Mouse (Mus musculus) midbrain, embryonic 12.5 days (tissue): Measurements from ENCODE around the gene Alg2. TPM values are rescaled to one million over a fixed set of nuclear protein-coding genes. Genes with fewer than 3 reads are reported as not detected.

Source experiments
- ATAC-seq: fragments of 200-750 bp; cut with Nextera tagmentation; 2 replicates; pipeline ENCODE4 v1.8.0; 2017; ENCODE audit warnings: low read depth, moderate TSS enrichment, moderate library complexity; ENCODE audit not compliant: low FRiP score
- H3K27ac ChIP-seq: fragments of 300-500 bp; sonication (generic); replicated peaks from 2 replicates; pipeline ENCODE4 v1.5.1; 2016; ENCODE audit warnings: mild to moderate bottlenecking
- H3K27me3 ChIP-seq: fragments of 300-500 bp; sonication (generic); 2 replicates; pipeline ENCODE4 v1.6.1; 2016; ENCODE audit warnings: mild to moderate bottlenecking
- H3K36me3 ChIP-seq: fragments of 300-500 bp; sonication (generic); 2 replicates; pipeline ENCODE4 v1.6.1; 2016
- H3K4me1 ChIP-seq: fragments of 300-500 bp; sonication (generic); 2 replicates; pipeline ENCODE4 v1.6.1; 2016
- H3K4me2 ChIP-seq: fragments of 300-500 bp; sonication (generic); replicated peaks from 2 replicates; pipeline ENCODE4 v1.6.1; 2016; ENCODE audit warnings: mild to moderate bottlenecking, moderate library complexity
- H3K4me3 ChIP-seq: fragments of 300-500 bp; sonication (generic); 2 replicates; pipeline ENCODE4 v1.5.1; 2016; ENCODE audit warnings: mild to moderate bottlenecking
- H3K9ac ChIP-seq: fragments of 300-500 bp; sonication (generic); replicated peaks from 2 replicates; pipeline ENCODE4 v1.6.1; 2016; ENCODE audit warnings: mild to moderate bottlenecking, moderate library complexity
- H3K9me3 ChIP-seq: fragments of 300-500 bp; sonication (generic); 2 replicates; pipeline ENCODE4 v1.6.1; 2016; ENCODE audit warnings: mild to moderate bottlenecking
- WGBS: fragments of 180-500 bp; shearing (Covaris S2); methylation state at CpG from one replicate; pipeline ENCODE4 v1.1.7; 2016; 5-methylcytosine and 5-hydroxymethylcytosine counted together
- polyA plus RNA-seq: library from polyadenylated mRNA; unstranded; fragments of >200 nt; fragmentation: Nextera tagmentation; extraction: Ambion mirVana; gene quantifications from 2 replicates; pipeline ENCODE4 v1.2.1, GENCODE M21; 2016

The Alg2 gene
- polyA plus RNA-seq, 1 experiment from 2014 or later: 161 TPM

GRCm38 (mm10) chr4:47424376-47424775, 49.8 kb downstream of the Alg2 start:
- WGBS: 24% methylated on average over 2 of the region's 2 CpGs
- Histone ChIP-seq H3K4me2 (no peak overlapping the region), H3K36me3 (no peaks in the 10 kb centered on the region), H3K4me3 (no peak overlapping the region), H3K4me1 (peaks cover 13% of the 10 kb centered on the region; the same call in 1 of the 2 replicates), H3K9ac (no peak overlapping the region), H3K9me3 (no peaks in the 10 kb centered on the region), H3K27ac (no peak overlapping the region), H3K27me3 (0 out of 2 replicates have a peak, but pooled peaks cover 4% of the 10 kb centered on the region)
- no peak for ATAC-seq

DNA sequence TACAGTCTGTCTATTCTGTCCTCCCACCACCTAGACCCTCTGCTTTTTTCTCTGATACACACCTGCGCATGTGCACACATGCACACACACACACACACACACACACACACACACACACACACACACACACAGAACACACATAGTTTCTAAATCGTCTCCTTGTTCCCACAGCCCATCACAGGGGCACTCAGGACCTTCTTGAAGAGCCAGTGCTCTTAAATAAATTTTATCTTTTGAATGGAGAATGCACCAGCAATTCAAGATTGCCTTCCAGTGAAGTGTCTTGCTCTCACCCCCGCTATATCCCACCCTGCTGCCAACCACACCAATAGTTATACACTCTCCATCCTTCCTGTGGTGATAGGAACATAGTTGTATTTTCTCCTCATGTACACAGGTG, 51.2 kb downstream of the Alg2 start:
- H3K4me3 ChIP-seq: no peak overlapping the region
- H3K4me2 ChIP-seq: no peak overlapping the region
- H3K4me1 ChIP-seq: peaks cover 13% of the 10 kb centered on the region; the same call in 1 of the 2 replicates
- H3K9me3 ChIP-seq: no peaks in the 10 kb centered on the region
- no peak for ATAC-seq
- H3K36me3 ChIP-seq: no peaks in the 10 kb centered on the region
- WGBS: 88% methylated on average over 3 of the region's 3 CpGs
- H3K27ac ChIP-seq: no peak overlapping the region
- H3K9ac ChIP-seq: no peak overlapping the region
- H3K27me3 ChIP-seq: 0 out of 2 replicates have a peak, but pooled peaks cover 4% of the 10 kb centered on the region

DNA sequence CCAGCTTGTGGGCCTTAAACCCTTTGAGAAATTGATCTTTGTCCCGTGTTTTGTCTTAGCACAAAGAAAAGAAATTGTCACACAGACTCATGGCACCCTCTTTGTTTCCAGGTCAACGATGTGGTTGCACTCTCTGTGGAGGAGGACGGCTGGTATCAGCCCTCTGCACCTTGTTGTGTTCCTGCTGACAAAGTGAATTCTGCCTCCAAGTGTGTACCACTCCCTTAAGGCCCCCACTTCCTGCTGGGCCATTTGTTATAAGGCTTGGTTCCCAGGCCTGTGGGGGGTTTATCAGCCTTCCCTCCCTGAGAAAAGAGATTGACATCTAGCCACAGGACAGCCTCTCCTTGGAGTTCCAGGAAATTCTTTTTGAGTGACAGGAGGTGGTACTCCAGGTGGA, 51.9 kb downstream of the Alg2 start:
- Histone ChIP-seq H3K9me3 (no peaks in the 10 kb centered on the region), H3K9ac (no peak overlapping the region), H3K27ac (no peak overlapping the region), H3K36me3 (no peaks in the 10 kb centered on the region), H3K4me1 (peaks cover 13% of the 10 kb centered on the region; the same call in 1 of the 2 replicates), H3K27me3 (0 out of 2 replicates have a peak, but pooled peaks cover 4% of the 10 kb centered on the region), H3K4me2 (no peak overlapping the region), H3K4me3 (no peak overlapping the region)
- ATAC-seq: no peak
- WGBS: 24% methylated on average over 3 of the region's 3 CpGs

DNA sequence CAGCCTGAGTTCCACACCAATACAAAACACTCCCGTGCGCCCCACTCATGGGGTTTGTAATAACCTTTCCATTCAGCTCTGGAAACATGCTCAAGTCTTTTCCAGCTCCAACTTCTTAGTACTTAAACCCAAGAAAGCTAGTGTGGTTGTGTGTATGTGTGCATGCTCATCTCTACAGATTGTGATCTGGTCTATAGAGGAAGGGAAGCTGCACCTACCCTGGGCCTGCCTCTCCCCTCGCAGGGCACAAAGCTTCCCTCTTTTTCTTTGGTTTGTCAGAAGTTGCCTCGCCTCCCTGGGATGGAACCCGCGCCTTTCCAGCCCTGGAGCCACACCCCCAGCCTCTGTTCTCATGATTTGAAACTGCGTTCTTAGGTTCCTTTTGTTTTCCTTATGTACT, 53.9 kb downstream of the Alg2 start:
- Histone ChIP-seq H3K27me3 (no peaks in the 10 kb centered on the region), H3K27ac (no peak overlapping the region), H3K36me3 (peaks cover under 1% of the 10 kb centered on the region; the same call in 1 of the 2 replicates), H3K4me1 (peaks cover 13% of the 10 kb centered on the region; the same call in 1 of the 2 replicates), H3K9ac (no peak overlapping the region), H3K4me3 (no peak overlapping the region), H3K4me2 (no peak overlapping the region), H3K9me3 (no peaks in the 10 kb centered on the region)
- WGBS: 27% methylated on average over 7 of the region's 7 CpGs
- ATAC-seq: no peak

- H3K27me3 ChIP-seq: no peaks in the 10 kb centered on the region
- ATAC-seq: peak; percentile 69
- peaks cover 5% of the 10 kb centered on the region; the same call in 1 of the 2 replicates for H3K36me3 ChIP-seq
- WGBS: 19% methylated on average over 9 of the region's 9 CpGs
- H3K4me3 ChIP-seq: no peak overlapping the region
- no peak overlapping the region for H3K4me2 ChIP-seq
- peaks cover 6% of the 10 kb centered on the region; the same call in 1 of the 2 replicates for H3K4me1 ChIP-seq
- no peak overlapping the region for H3K9ac ChIP-seq
- no peaks in the 10 kb centered on the region for H3K9me3 ChIP-seq
- no peak overlapping the region for H3K27ac ChIP-seq
These were observed 54.7 kb downstream of the Alg2 start for GRCm38 (mm10) chr4:47419268-47419973.

DNA sequence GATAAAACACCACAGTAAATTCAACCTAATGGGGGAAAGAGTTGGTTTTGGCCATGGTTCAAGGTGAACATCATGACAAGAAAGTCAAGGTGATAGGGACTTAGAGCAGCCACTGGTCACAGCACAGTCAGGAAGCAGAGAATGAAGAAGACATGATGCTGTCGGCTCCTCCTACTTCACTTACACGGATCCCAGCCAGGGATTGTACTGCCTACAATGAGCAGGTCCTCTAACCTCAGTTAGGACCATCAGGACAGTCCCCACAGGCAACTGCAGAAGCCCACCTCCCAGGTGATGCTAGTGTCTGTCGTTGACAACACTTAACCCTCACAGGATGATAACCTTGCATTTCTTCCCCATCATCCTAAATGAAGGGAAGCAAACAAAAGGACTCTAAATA, 56.3 kb downstream of the Alg2 start:
- H3K4me3 ChIP-seq: no peak overlapping the region
- no peak overlapping the region for H3K9ac ChIP-seq
- peaks cover 4% of the 10 kb centered on the region; the same call in 1 of the 2 replicates for H3K4me1 ChIP-seq
- WGBS: 63% methylated on average over 3 of the region's 3 CpGs
- no peak overlapping the region for H3K27ac ChIP-seq
- H3K4me2 ChIP-seq: no peak overlapping the region
- H3K27me3 ChIP-seq: no peaks in the 10 kb centered on the region
- H3K36me3 ChIP-seq: peaks cover 10% of the 10 kb centered on the region; the same call in 1 of the 2 replicates
- ATAC-seq: no peak
- H3K9me3 ChIP-seq: no peaks in the 10 kb centered on the region

Other genes starting within 250 kb of the Alg2 start
- 109 and 121 TPM in 2 replicates for gene Tgfbr1, start 121.1 kb downstream of the Alg2 start, polyA plus RNA-seq
- gene Sec61b, start 325 bp upstream of the Alg2 start, polyA plus RNA-seq: 295 and 325 TPM in 2 replicates